Mouse (Mus musculus) C2C12 (cell line): ENCODE measurements around the gene Btn1a1.

Experiments used
- CEBPB ChIP-seq: IDR thresholded peaks from one replicate; pipeline ENCODE4 v1.6.1; 2011; ENCODE audit warnings: low read depth, mild to moderate bottlenecking, control low read depth, moderate library complexity
- CTCF ChIP-seq: IDR thresholded peaks from one replicate; pipeline ENCODE4 v1.5.1; 2011; ENCODE audit not compliant: control insufficient read depth, insufficient read depth, insufficient read length
- FOSL1 ChIP-seq: IDR thresholded peaks from one replicate; pipeline ENCODE4 v1.8.0; 2011; ENCODE audit warnings: mild to moderate bottlenecking, low read length; ENCODE audit not compliant: poor library complexity, insufficient read depth, severe bottlenecking
- MAX ChIP-seq: IDR thresholded peaks from one replicate; pipeline ENCODE4 v1.6.1; 2011; ENCODE audit warnings: mild to moderate bottlenecking, control low read depth
- MYOD1 ChIP-seq: IDR thresholded peaks from one replicate; pipeline ENCODE4 v1.6.1; 2011; ENCODE audit warnings: low read depth; ENCODE audit not compliant: control insufficient read depth, insufficient read length
- USF1 ChIP-seq: IDR thresholded peaks from one replicate; pipeline ENCODE4 v1.6.1; 2011; ENCODE audit warnings: low read depth, mild to moderate bottlenecking, control low read depth, moderate library complexity

DNA sequence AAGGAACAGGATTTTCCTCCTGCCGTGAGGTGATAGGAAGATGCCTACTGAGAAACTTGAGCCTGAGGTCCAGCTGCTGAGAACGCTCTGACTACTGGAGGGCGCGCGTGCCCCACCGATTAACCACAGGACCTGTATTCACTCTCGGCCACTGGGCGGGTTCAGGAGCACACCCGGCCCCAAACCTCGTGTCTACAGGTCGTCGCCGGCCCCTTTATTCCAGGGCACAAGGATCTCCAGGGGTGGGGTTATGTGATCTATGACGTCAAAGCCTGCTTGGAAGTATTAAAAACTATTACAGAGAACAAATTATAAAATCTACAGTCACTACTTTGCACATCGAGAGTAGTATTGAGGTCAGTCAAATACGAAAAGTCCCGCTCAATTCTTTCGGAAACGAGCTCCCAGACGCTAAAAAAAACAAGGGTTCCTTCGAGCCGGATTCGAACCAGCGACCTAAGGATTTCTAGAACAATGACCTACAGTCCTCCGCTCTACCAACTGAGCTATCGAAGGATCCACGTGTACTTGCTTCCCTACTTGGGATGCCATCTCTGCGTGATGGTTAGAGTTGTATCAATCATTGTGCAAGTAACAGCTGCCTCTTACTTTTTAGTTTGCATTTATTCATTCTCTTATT, 33.0 kb downstream of the Btn1a1 start:
- TF ChIP-seq CTCF (peak; percentile 92), FOSL1 (no peak), MAX (peak; percentile 71), CEBPB (peak; percentile 75), USF1 (peak; percentile 13), MYOD1 (peak; percentile 56)
